Mouse (Mus musculus) urinary bladder, adult 2 months (tissue): ENCODE results near the gene Pcare. TPM values are rescaled to one million over a fixed set of nuclear protein-coding genes. Genes with fewer than 3 reads are reported as not detected.
"Not testable (repeated sequence)": the region's sequence is repeated elsewhere in the genome, so short reads cannot be mapped to it uniquely, and the experiment has no call there.

ENCODE experiments used
- DNase-seq: peaks from one replicate; pipeline ENCODE4 v3.0.0; 2022; ENCODE audit warnings: low spot score
- polyA plus RNA-seq: library from polyadenylated mRNA; depleted of rRNA; stranded (reverse); fragments of >200 nt; gene quantifications from 2 replicates; pipeline ENCODE4 v1.2.3, GENCODE M21; 2012; rRNA removed

Gene Pcare
- polyA plus RNA-seq = not detected in 2 replicates

- no peak for DNase-seq
Observed at GRCm38 (mm10) chr17:71752831-71753230, at the start of gene Pcare. Pcare (minus strand) TSS chr17:71752894.

GRCm38 (mm10) chr17:71795521-71796205 lies 43.0 kb upstream of the Pcare start:
- no peak for DNase-seq

GRCm38 (mm10) chr17:71791622-71792021 lies 38.9 kb upstream of the Pcare start:
- DNase-seq = no peak

- DNase-seq = no peak
Observed at GRCm38 (mm10) chr17:71791109-71791508, 38.4 kb upstream of the Pcare start.

GRCm38 (mm10) chr17:71786456-71786855 lies 33.8 kb upstream of the Pcare start:
- DNase-seq = no peak

GRCm38 (mm10) chr17:71783366-71783735 lies 30.7 kb upstream of the Pcare start:
- no peak for DNase-seq

- no peak for DNase-seq
Observed at GRCm38 (mm10) chr17:71782699-71783365, 30.1 kb upstream of the Pcare start.

GRCm38 (mm10) chr17:71782242-71782698 lies 29.6 kb upstream of the Pcare start:
- no peak for DNase-seq

- DNase-seq = no peak
Observed at GRCm38 (mm10) chr17:71780945-71781344, 28.3 kb upstream of the Pcare start.

- DNase-seq = no peak
Observed at GRCm38 (mm10) chr17:71780490-71780889, 27.8 kb upstream of the Pcare start.

GRCm38 (mm10) chr17:71778696-71779095 lies 26.0 kb upstream of the Pcare start:
- DNase-seq = no peak

- no peak for DNase-seq
Observed at GRCm38 (mm10) chr17:71775279-71775678, 22.6 kb upstream of the Pcare start.

- DNase-seq = no peak
Observed at GRCm38 (mm10) chr17:71774173-71774572, 21.5 kb upstream of the Pcare start.

GRCm38 (mm10) chr17:71770696-71771095 lies 18.0 kb upstream of the Pcare start:
- DNase-seq = no peak

- DNase-seq = no peak
Observed at GRCm38 (mm10) chr17:71769564-71769963, 16.9 kb upstream of the Pcare start.

- DNase-seq = not testable (repeated sequence)
Observed at GRCm38 (mm10) chr17:71768173-71768572, 15.5 kb upstream of the Pcare start, which contains the start of gene Clip4. Clip4 (plus strand) TSS chr17:71768473.

GRCm38 (mm10) chr17:71760536-71760935 lies 7.8 kb upstream of the Pcare start:
- no peak for DNase-seq

GRCm38 (mm10) chr17:71749616-71750168 lies 3.0 kb downstream of the Pcare start:
- DNase-seq = no peak

- no peak for DNase-seq
Observed at GRCm38 (mm10) chr17:71747561-71747960, 5.1 kb downstream of the Pcare start.

- DNase-seq = no peak
Observed at GRCm38 (mm10) chr17:71746114-71746513, 6.6 kb downstream of the Pcare start.

GRCm38 (mm10) chr17:71742935-71743334 lies 9.8 kb downstream of the Pcare start:
- no peak for DNase-seq

- DNase-seq = no peak
Observed at GRCm38 (mm10) chr17:71742156-71742555, 10.5 kb downstream of the Pcare start.

GRCm38 (mm10) chr17:71736442-71736841 lies 16.3 kb downstream of the Pcare start:
- DNase-seq = no peak
